Mouse (Mus musculus): ENCODE data around the gene Dpy30.
A peak's percentile ranks its signal among the peaks of the same experiment; 100 is the strongest.
"Not testable (repeated sequence)": the region's sequence is repeated elsewhere in the genome, so short reads cannot be mapped to it uniquely, and the experiment has no call there.

- peak; percentile 38; the same call in 1 of the 2 replicates for TF ChIP-seq CTCF (IDR thresholded peaks at IDR 0.05; ENCODE audit: extremely low read depth, insufficient read length, insufficient replicate concordance, low read depth, low read length)
- not testable (repeated sequence) for TF ChIP-seq POLR2A (IDR thresholded peaks at IDR 0.05; ENCODE audit: low read depth, low read length)
Observed at GRCm38 (mm10) chr17:74328146-74328545, 4.4 kb upstream of the Dpy30 start.

Data from small intestine, adult 2 months (tissue).